Mouse (Mus musculus): ENCODE results near the gene Sorcs3.

Sorcs3 gene

DNA sequence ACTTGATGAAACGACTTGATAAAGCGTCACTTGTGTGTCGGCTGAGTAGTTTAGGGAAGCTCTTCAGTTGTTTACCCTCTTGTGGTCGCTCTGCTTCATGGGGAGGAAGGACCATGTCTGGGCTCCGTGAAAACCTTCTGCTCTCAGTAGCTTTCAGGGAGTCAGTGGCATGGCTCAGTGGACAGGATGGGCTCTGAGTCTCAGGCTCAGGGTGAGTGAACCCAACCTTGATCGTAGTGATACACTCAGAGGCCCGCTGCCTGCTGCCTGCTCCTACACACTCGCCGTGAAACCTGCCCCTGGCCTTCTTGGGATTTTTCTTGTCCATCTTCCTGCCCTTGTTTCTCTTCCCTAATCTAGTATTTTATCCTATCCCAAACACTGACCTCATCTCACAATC lies 166.0 kb downstream of the Sorcs3 start:
- in situ Hi-C loops (cut with MboI, MseI) = no loop called here

DNA sequence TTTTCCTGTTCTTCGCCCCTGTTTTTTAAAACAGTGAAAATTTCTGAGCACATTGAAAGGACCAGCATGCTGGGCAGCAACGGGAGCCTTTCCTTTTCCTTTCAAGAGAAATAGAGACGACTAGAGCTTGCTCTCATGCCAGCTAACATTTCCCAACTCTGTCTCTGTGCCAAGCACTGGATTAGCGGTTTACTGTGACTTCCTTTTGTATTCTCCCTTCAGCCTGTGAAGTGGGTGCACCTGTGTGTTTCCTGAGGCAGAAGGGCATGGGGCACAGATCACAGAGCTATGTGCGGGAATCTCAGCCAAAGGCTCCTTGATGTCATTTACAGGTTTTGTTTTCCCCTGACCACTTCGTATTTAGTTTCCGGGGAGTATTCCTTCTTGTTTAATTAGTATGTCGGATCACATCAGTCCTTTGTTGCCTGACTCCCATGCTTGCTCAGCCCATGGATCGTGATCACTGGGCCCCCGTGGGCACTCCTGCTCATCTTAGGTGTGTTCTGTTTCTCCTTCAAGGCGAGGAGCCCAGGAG lies 172.2 kb downstream of the Sorcs3 start:
- in situ Hi-C loops (cut with MboI, MseI) = no loop called here

DNA sequence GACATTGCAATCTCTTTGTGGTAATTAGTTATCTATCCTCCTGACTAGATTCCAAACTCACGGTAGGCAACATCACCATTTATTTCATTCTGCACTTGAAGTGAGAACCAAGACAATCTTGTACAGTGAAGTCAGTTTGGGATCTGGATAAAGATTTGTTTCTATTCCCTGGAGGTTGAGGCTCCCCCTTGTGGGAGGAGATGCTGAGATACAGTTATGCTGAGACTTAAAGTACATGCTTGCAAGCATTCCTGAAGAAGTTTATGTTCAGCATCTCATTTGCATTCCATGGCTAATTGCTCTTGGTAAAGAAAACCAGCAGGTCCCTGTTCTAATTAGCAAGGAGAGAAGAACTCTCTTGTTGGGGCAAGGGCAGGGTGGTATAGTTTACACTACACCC lies 185.7 kb downstream of the Sorcs3 start:
- in situ Hi-C loops (cut with MboI, MseI) = no loop called here

DNA sequence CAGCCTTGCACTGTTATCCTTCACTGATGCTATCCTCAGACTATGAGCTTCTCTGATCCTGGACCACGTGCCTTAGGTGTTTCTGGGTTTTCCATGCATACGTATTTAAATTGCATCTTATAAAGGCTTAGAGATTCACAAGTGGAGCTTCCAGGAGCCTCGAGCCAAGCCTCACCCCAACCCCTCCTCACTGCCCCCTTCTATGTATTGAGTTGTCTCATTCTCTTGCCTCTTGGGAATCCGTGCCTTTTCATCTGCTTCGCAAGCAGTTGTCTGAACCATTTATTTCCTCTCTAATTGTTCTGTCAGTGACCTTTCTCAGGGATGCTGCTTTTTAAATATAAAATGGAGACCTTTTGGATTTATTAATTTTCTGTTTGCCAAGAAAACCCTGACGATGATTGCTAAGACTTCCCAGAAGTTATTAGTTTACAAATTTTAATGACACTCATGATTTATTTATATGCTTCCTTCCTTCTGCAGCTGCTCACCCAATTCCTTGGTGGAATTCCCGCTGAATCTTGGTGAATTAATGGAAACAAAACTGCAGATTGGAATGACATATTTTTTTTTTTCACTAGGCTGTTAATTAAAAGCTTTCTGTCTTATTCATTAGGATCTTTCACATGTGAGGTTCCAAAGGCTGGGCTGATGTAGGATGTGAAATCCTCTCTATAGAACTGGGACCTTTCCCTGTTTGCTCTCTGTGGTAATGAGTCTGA lies 199.1 kb downstream of the Sorcs3 start:
- in situ Hi-C loops (cut with MboI, MseI) = no loop called here

DNA sequence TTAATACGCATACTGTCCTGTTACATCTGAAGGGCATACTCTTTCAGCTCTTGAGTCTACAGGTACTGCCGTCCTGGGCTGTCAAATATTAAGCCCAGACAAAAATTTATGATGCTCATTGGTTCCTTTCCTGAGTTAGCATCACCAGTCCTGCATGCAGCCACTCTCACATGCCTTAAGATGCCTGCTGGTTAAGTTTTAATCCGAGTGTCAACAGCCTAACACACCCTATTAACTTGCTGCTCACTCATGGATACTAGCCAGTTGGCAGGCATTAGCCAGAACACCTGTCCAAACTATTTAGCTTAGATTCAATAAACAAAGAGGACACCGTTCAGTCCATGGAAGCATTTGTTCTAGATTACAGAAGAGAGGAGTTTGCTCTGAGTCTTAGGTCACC lies 202.4 kb downstream of the Sorcs3 start:
- in situ Hi-C loops (cut with MboI, MseI) = no loop called here

DNA sequence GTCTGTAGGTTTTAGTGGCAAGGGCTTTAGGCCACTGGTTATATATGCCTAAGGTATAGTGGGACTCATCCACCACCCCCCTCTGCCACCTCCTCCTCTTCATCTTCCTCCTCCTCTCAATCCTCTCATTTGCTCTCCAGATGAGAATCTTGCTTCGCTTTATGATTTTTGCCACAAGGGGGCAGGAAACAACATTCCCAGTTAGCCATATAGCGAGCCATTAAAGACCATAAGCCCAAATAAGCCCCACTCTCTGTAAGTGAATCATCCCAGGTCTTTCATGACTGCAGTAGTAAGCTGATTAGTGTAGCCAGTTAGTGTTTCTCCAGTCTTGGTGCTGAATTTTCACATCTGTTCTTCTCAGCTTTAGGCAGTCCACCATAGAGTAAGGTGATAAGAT lies 205.5 kb downstream of the Sorcs3 start:
- in situ Hi-C loops (cut with MboI, MseI) = no loop called here

DNA sequence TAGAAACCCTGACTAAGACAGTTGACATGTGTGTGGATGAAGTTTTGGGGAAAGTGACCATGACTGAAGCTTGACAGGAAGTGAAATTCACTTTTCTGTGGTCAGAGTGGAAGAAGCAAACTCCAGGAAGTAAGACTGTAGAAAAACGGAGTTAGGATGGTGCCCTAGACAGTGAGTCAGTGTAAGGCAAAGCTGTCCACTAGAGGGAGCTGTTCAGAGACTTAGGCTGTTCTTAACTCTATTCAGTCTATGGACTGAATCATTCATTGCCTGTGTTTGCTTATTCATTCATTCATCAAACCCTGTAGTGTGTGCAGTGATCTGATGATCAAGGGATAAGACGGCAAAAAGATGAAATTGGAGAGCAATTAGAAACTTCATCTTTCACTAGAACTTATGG lies 208.0 kb downstream of the Sorcs3 start:
- in situ Hi-C loops (cut with MboI, MseI) = no loop called here

DNA sequence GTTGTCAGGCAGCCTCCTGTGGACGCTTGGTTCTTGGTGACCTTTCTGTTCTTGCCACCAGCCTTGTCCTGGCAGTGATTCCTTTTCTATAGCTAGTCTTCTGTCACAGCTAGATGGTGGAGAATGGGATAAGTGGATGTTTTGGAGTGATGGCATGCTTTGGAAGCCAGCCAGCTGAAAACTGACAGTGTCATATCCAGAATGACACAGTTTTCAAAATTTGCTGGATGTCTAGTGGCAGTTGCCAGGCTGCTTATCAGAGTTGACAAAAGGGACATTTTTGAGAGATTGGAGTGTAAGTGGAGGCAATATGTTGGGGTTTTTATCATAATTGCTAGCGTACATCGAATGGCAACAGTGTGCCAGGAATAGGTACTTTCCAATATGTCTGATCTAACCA lies 212.5 kb downstream of the Sorcs3 start:
- in situ Hi-C loops (cut with MboI, MseI) = no loop called here

DNA sequence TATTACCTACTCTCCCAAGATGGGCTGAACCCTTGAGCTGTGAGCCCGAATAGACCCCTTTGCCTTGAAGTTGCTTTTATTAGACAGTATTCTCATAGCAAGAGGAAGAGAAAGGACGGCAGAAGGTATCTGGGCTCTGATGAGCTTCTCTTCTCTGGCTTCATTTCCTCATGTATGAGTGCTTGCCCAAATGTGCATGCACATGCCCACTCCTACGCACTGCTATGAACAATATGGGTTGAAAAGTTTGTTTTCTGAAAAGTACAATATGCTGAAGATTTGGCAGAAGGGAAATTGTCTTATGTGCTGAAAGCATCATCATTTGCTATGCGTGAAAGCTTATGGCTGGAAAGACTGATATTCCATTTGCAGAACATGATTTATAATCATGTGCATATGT lies 223.4 kb downstream of the Sorcs3 start:
- in situ Hi-C loops (cut with MboI, MseI) = no loop called here

DNA sequence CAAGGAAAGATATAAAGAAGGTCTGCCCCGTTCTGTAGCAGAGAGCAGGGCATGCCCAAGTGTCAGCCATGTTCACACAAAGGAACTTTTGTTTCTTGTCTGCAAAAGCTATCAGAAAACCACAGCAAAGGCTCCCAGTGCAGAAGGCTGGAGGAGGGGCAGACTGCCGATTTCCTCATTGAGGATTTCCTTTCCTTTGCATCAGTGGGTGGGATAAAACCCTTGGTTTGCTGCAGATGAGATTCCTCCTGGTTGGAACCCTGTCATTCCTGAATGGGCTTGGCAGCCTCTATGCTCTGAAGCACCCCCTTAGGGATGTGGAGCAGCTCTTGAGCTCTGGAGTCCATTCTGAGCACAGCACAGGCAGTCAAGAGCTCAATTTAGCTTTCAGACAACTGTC lies 223.9 kb downstream of the Sorcs3 start:
- in situ Hi-C loops (cut with MboI, MseI) = no loop called here

DNA sequence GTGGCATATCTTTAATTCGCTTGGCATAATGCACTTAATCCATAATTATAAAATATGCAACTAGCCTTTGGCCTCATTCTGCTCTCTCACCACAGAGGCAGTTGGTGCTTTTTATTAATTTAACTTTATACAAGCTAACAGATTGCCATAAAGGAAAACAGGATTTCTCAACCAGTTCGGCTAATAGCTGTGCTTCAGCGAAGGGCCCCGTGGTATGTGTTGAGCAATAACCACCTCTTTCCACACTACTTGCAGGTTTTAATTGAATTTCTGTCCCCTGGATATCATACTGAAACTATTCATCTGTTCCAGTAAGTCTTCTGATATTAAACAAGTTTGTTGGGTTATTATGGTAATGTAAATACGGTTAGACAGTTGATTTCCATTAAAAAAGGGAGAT lies 224.5 kb downstream of the Sorcs3 start:
- in situ Hi-C loops (cut with MboI, MseI) = no loop called here

DNA sequence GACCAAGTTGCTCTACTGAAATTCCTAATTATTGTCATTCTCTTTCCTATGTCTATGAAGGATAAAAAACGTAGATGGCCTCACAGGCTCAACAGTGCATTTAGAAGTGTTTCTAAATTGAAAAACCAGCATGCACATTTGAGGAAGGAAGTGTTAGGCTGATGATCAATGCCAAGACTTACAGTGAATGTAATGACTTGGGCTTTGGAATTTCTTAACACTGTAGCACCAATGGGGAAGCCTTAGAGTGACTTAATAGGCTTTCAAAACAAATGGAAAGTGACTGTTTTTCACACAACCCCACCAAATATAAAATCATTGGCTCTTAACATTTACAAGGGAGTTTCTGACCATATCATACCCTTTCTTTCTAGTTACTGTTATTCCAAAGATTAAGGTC lies 232.6 kb downstream of the Sorcs3 start:
- in situ Hi-C loops (cut with MboI, MseI) = no loop called here

DNA sequence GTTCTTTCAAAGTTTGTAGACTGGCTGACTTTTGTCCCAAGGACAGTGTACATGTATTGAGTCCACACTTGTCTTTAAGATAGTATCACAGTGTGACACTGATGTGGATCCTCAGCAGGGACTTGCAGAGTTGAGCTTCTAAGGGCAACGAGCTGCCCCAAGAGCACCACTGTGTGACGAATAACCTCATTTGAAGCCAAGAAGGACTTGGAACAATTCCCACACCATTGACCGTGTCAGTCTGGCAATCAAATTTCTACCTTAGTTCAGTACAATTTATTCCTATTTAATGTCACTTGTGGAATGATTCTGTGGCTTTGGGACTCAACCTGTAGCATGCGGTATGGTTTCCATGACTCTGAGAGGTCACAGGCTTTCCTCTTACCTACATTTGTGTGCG lies 255.3 kb downstream of the Sorcs3 start:
- in situ Hi-C loops (cut with MboI, MseI) = no loop called here

DNA sequence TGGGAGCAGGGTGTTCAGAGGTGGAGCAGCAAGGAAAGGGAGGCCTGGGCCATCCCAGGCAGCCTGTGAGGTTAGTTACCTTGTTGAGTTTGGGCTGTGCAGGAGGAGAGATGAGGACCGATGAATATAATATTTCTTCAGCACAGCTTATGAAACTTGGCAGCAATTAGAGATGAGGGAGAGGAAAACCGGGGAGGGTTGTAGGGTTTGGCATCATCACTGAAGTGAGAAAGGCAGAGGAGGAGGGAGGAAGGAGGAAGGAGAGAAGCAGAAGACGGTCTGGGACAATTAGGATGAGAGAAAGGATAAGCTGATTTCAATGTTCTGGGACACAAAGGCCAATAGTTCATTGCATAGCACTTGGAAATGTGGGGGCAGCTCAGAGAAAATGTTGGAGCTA lies 256.6 kb downstream of the Sorcs3 start:
- in situ Hi-C loops (cut with MboI, MseI) = no loop called here

DNA sequence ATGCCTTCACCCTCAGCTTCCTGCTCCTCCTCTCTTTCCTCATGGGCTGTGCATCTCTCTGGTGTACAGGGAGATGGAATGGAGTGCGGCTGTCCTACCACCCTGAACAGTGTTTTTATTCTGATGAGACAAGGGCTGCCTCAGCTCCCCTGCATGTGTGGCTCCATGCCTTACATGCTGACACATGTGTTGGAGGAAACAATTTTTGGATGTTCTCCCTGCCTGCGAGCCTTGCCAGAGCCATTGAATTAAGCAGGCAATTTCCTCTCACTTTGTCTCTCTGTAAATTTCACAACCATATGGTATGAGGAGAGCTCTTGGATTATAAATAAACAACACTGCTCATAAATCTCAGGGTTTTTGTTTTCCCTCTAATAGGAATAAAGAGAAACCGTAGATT lies 257.7 kb downstream of the Sorcs3 start:
- in situ Hi-C loops (cut with MboI, MseI) = no loop called here

DNA sequence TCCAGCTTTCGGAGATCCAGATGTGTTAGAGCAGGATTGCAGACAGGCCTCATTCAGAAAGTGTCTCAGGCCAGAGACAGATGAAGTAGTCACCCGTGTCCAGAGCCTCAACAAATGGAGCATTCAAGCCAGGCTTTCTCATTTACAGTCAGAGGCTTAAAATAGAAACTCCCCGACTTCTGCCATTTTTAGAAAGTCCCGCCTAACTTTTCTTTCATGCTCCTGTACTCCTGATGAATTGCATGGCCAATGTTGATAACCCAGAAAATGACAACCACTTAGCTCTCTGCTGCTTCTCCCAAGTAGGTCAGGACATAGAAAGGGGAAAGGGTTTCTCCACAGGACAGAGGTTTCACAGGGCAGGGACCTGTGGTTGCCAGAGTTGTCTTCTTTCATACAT lies 261.6 kb downstream of the Sorcs3 start:
- in situ Hi-C loops (cut with MboI, MseI) = no loop called here

DNA sequence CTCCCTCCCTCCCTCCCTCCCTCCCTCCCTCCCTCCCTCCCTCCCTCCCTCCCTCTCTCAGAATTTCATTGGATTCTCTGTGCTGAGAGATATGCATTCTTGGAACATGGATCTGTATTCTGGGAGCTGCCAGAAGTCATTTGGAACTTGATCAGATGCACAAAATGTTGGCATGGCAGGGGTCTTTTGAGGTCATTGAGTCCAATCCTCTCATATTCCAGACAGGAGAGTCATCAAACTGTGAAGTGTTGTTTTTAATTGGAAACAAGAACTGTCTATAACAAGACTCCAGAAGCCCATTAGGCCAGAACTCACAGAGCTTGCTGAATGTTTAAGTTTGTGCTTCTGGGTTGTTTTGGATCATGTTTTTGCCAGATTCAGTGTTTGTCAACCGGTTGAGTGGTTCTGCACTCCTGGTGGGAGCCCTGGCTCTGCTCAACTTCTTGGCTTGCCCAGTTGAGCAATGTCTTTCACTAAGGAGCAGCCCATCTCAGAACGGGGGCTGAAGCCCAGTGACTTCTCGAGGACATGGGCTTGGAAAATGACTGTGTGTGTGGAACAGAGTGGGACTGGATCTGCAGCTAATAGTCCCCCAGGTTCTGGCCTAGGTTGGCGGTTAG lies 264.1 kb downstream of the Sorcs3 start:
- in situ Hi-C loops (cut with MboI, MseI) = no loop called here

DNA sequence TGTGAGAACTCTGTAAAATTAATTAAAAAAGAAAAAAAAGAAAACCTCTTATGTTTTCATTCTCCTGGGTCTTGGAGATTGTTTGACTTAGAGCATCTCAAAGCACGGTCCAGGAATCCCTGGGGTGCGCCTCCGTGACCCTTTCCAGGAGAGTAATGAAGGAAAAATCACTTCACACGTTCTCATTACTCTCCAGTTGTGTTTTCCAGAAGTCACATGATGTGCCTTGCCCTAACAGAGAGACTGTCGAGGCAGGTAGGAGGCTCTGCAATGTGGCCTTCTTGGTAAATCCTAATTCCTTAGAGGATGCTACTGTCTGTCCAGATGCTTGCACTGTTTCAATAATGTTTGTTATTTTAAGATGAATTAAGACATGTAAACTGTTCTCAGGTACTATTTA lies 266.1 kb downstream of the Sorcs3 start:
- in situ Hi-C loops (cut with MboI, MseI) = no loop called here

DNA sequence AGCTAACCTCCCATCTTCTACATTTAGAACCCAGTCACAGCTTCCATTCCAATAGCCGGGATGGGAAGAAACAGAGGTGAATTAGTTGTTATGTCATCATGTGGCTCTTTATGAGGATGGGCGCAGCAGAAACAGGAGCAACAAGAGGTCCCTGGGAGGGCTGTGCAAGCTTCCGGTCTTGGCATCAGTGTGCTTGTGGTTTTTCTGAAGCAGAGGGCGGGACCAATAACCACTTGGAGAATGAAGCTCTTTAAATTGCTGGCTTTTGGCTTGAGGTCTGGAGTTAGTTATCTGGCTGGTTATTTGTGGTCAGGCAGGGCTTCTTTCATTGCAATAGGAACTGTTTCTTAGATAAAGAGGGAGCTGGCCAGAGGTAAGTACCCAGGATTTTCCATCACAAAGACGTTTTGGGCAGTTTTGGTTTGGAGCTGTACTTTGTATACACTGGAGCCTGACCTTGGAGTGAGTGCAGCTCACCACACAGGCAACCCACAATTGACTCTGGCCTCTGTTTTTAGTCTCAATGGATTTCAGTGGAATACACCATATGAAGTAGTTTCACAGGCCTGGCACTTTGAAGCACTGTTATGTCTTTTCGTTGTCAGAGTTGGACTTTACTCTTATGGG lies 270.1 kb downstream of the Sorcs3 start:
- in situ Hi-C loops (cut with MboI, MseI) = no loop called here

DNA sequence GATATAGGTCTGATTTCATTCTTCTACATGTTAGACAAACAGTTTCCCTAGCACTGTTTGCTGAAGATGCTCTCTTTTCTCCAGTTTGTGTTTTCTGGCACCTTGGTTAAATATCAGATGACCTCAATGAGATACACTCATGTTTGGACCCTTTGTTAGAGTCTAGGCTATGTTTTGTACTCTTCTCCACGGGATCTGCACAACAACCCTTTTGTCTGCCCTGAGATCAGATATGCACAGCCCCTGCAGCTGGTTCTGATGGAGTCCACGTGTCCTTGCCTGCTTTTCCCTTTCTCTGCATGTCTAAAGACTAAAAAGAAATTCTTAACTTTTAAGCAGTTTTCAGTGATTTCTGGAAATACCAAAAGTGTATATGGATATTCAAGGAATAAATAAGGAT lies 273.0 kb downstream of the Sorcs3 start:
- in situ Hi-C loops (cut with MboI, MseI) = no loop called here

DNA sequence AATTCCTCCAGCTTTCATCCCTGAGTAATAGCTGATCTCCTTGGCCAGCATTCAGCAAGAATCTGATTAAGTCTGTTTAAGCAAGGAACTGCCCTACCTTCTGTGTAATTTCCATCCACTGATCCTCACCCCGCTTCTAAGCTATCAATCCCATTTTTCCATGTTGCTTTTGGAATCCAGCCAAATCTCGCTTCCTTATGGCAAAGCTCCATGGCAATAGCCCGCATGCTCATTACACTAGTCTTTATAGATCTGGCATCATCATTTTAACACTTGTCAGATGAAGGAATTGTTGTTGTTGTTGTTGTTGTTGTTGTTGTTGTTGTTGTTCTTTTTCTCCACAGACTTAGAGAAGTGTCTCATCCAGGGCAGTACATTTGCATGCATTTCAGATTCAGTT lies 277.1 kb downstream of the Sorcs3 start:
- in situ Hi-C loops (cut with MboI, MseI) = no loop called here

DNA sequence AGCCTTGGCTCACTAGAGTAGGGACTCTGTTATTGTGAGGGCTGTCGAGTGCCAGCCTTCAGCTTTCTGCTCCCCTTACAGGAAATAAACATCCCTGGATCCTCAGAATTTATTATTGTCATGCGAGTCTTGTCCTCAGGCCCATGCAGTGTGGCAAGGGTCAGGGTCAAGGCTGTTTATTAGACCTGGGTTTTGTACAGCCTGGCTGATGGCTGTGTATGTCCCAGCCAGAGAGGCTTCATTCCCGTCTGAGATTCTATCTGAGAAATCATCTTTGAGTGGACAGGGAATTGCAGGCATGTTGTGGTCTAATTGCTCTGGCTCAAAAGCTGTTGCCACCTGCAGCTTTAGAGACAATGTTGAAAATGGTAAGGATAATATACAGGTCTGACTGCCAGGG lies 285.3 kb downstream of the Sorcs3 start:
- in situ Hi-C loops (cut with MboI, MseI) = no loop called here
